Mouse (Mus musculus): ENCODE measurements at regions not wholly inside any gene's neighbourhood (a gene's known extent, or its start where the extent isn't known, plus 50 kb on each side); places are given as distances from the start of the nearest gene placed in this dataset.

GRCm38 (mm10) chr1:73363549-73364299 lies 348.0 kb upstream of the Tnp1 start:
- ATAC-seq (ENCODE audit: low read depth) (no peak), DNase-seq (no peak)
- H3K9ac ChIP-seq, result no peak overlapping the region
- no peaks in the 10 kb centered on the region for H3K9me3 ChIP-seq (replicated peaks)
- 17% methylated on average over 7 of the region's 7 CpGs for WGBS (ENCODE audit: insufficient replicate concordance)
- no peak overlapping the region for H3K4me2 ChIP-seq
- no peaks in the 10 kb centered on the region for H3K36me3 ChIP-seq
- H3K27me3 ChIP-seq, result no peaks in the 10 kb centered on the region
- H3K27ac ChIP-seq, result no peak overlapping the region
- 0 out of 2 replicates have a peak, but pooled peaks cover 3% of the 10 kb centered on the region for H3K4me1 ChIP-seq (replicated peaks)
- no peak overlapping the region for H3K4me3 ChIP-seq (replicated peaks)

DNA sequence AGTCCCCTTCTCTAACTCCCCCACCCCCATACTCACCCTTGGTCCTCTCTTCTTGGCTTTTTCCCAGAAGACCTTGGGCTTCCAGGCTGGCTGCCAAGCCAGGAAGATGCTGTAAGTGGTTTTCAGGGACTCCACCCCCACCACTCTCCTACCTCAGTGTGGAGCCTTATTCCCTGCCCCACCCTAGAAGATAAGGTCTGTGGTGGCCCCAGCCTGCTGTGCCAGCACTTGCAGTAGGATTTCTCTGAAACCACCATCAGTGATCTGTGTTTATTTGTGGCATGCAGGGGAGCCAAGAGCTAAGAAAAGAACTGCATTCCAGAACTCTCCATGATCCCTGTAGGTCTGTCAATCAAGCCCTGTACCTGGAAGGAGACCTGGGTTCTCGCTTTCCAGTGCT lies 346.4 kb upstream of the Tnp1 start:
- Histone ChIP-seq H3K36me3 (no peaks in the 10 kb centered on the region), H3K9ac (no peak overlapping the region), H3K4me1 (replicated peaks) (0 out of 2 replicates have a peak, but pooled peaks cover 3% of the 10 kb centered on the region), H3K27ac (no peak overlapping the region), H3K4me3 (replicated peaks) (no peak overlapping the region), H3K27me3 (no peaks in the 10 kb centered on the region), H3K9me3 (replicated peaks) (no peaks in the 10 kb centered on the region), H3K4me2 (no peak overlapping the region)
- 54% methylated on average over 1 of the region's 1 CpGs for WGBS (ENCODE audit: insufficient replicate concordance)
- ATAC-seq (ENCODE audit: low read depth) (no peak), DNase-seq (no peak)

GRCm38 (mm10) chr1:73361300-73361699 lies 345.6 kb upstream of the Tnp1 start:
- no peaks in the 10 kb centered on the region for H3K36me3 ChIP-seq
- no peaks in the 10 kb centered on the region for H3K27me3 ChIP-seq
- H3K9me3 ChIP-seq (replicated peaks), result no peaks in the 10 kb centered on the region
- WGBS (ENCODE audit: insufficient replicate concordance), result 64% methylated on average over 7 of the region's 7 CpGs
- no peak for DNase-seq
- no peak overlapping the region for H3K4me3 ChIP-seq (replicated peaks)
- H3K9ac ChIP-seq, result no peak overlapping the region
- H3K4me1 ChIP-seq (replicated peaks), result 0 out of 2 replicates have a peak, but pooled peaks cover 3% of the 10 kb centered on the region
- no peak overlapping the region for H3K27ac ChIP-seq
- H3K4me2 ChIP-seq, result no peak overlapping the region
- ATAC-seq (ENCODE audit: low read depth), result no peak

DNA sequence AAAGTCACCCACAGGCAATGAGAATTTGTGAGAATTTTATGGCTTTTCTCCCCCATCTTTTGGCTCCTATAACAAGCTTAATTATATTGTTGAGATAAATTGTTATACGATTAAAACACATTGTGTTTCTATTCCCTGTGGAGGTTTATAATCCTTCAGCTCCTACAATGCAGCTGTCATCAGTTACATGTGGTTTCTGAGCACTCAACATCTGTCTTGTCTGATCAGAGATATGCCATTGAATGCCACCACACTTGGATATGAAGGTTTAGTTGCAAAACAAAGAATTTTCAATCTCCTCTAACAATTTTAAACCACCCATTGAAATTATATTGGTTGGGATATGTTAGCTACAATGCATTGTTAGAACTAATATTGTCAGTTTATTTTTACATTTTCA lies 338.7 kb upstream of the Tnp1 start:
- ATAC-seq (ENCODE audit: low read depth) (no peak), DNase-seq (no peak)
- Histone ChIP-seq H3K4me1 (replicated peaks) (no peaks in the 10 kb centered on the region), H3K9me3 (replicated peaks) (no peaks in the 10 kb centered on the region), H3K4me3 (replicated peaks) (no peak overlapping the region), H3K36me3 (no peaks in the 10 kb centered on the region), H3K9ac (no peak overlapping the region), H3K27ac (no peak overlapping the region), H3K4me2 (no peak overlapping the region), H3K27me3 (0 out of 2 replicates have a peak, but pooled peaks cover 3% of the 10 kb centered on the region)
- WGBS (ENCODE audit: insufficient replicate concordance), result 72% methylated on average over 1 of the region's 1 CpGs

DNA sequence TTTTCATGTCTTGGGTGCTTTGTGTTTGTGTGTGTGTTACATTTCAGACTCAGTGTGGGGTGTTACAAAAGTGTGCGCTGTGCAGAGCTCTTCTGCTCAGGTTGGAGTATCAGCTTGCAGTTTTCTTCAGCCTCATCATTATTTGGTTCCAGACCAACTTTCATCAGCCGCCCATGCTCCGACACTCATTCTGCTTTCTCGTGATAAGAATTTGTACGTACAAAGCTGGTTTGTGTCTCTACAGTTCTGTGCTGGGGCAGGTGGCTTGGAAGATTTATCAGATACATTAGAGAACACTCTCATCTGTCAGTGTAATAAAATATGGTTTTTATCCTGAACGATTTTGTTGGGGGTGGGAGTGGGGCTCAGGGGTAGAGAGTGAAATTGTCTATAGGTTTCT lies 332.8 kb upstream of the Tnp1 start:
- no peak overlapping the region for H3K9ac ChIP-seq
- WGBS (ENCODE audit: insufficient replicate concordance), result 63% methylated on average over 6 of the region's 6 CpGs
- no peaks in the 10 kb centered on the region for H3K36me3 ChIP-seq
- DNase-seq (no peak), ATAC-seq (ENCODE audit: low read depth) (no peak)
- no peak overlapping the region for H3K4me2 ChIP-seq
- H3K27me3 ChIP-seq, result no peaks in the 10 kb centered on the region
- no peaks in the 10 kb centered on the region for H3K4me1 ChIP-seq (replicated peaks)
- H3K4me3 ChIP-seq (replicated peaks), result no peak overlapping the region
- H3K27ac ChIP-seq, result no peak overlapping the region
- no peaks in the 10 kb centered on the region for H3K9me3 ChIP-seq (replicated peaks)

DNA sequence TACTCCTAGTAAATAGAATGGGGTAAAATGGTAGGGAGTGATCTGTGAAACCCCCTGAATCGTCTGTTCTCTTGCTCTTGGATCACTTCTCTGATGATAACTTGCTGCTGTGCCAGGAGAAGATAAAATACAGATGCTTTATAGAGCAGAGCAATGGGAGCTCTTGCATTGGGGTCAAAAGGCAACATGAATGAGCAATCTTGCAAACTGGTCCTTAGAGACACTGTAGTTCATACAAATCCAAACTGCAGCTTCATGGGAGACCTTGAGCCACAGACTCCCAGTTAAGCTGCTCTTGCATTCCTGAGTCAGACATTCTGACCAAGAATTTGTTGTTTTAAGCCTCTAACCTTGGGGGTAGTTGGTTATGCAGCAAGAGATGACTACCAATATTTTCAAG lies 328.9 kb upstream of the Tnp1 start:
- ATAC-seq (ENCODE audit: low read depth) (no peak), DNase-seq (no peak)
- no peak overlapping the region for H3K9ac ChIP-seq
- H3K27me3 ChIP-seq, result peaks cover 7% of the 10 kb centered on the region
- H3K9me3 ChIP-seq (replicated peaks), result no peaks in the 10 kb centered on the region
- no peak overlapping the region for H3K4me2 ChIP-seq
- H3K4me1 ChIP-seq (replicated peaks), result no peaks in the 10 kb centered on the region
- H3K27ac ChIP-seq, result no peak overlapping the region
- 39% methylated on average over 1 of the region's 1 CpGs for WGBS (ENCODE audit: insufficient replicate concordance)
- no peak overlapping the region for H3K4me3 ChIP-seq (replicated peaks)
- H3K36me3 ChIP-seq, result no peaks in the 10 kb centered on the region

GRCm38 (mm10) chr1:73341911-73342310 lies 326.2 kb upstream of the Tnp1 start:
- peaks cover 7% of the 10 kb centered on the region for H3K27me3 ChIP-seq

GRCm38 (mm10) chr1:73337401-73337800 lies 321.7 kb upstream of the Tnp1 start:
- Histone ChIP-seq H3K9me3 (replicated peaks) (no peaks in the 10 kb centered on the region), H3K27me3 (peaks cover 18% of the 10 kb centered on the region), H3K9ac (no peak overlapping the region), H3K4me3 (replicated peaks) (no peak overlapping the region), H3K4me1 (replicated peaks) (no peaks in the 10 kb centered on the region), H3K27ac (no peak overlapping the region), H3K36me3 (no peaks in the 10 kb centered on the region), H3K4me2 (no peak overlapping the region)
- ATAC-seq (ENCODE audit: low read depth), result no peak
- WGBS (ENCODE audit: insufficient replicate concordance), result 51% methylated on average over 2 of the region's 2 CpGs
- DNase-seq, result no peak

More at GRCm38 (mm10) chr1:73341911-73342310, 326.2 kb upstream of the Tnp1 start:
- DNase-seq (no peak), ATAC-seq (ENCODE audit: low read depth) (no peak)
- Histone ChIP-seq H3K4me3 (replicated peaks) (no peak overlapping the region), H3K4me1 (replicated peaks) (no peaks in the 10 kb centered on the region), H3K27ac (no peak overlapping the region), H3K36me3 (no peaks in the 10 kb centered on the region), H3K9ac (no peak overlapping the region), H3K9me3 (replicated peaks) (no peaks in the 10 kb centered on the region), H3K4me2 (no peak overlapping the region)
- WGBS (ENCODE audit: insufficient replicate concordance), result 75% methylated on average over 5 of the region's 5 CpGs

DNA sequence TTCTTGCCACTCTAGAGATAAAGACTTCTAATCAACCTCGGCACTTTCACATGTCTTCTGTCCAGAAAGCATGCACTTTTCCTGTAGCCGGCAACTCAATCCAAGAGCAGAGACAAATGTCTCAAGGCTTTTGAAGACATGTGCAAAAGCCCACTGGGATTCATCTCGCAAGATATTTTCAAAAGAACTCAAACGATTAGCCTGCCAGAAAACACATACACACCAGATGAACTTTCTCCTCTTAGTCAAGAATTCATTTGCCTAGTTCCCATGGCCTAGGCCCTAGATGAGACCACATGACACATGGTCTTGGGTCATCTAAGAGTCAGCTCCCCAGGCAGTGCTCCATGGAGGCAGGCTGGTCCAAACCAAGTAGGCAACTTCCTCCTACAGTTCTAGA lies 293.8 kb upstream of the Tnp1 start:
- H3K4me3 ChIP-seq (replicated peaks), result no peak overlapping the region
- no peak overlapping the region for H3K9ac ChIP-seq
- H3K9me3 ChIP-seq (replicated peaks), result no peaks in the 10 kb centered on the region
- H3K4me2 ChIP-seq, result no peak overlapping the region
- ATAC-seq (ENCODE audit: low read depth) (no peak), DNase-seq (no peak)
- no peaks in the 10 kb centered on the region for H3K27me3 ChIP-seq
- H3K4me1 ChIP-seq (replicated peaks), result no peaks in the 10 kb centered on the region
- no peaks in the 10 kb centered on the region for H3K36me3 ChIP-seq
- WGBS (ENCODE audit: insufficient replicate concordance), result 62% methylated on average over 4 of the region's 4 CpGs
- H3K27ac ChIP-seq, result no peak overlapping the region

GRCm38 (mm10) chr1:73308420-73308819 lies 292.7 kb upstream of the Tnp1 start:
- ATAC-seq (ENCODE audit: low read depth) (no peak), DNase-seq (no peak)
- WGBS (ENCODE audit: insufficient replicate concordance), result 72% methylated on average over 4 of the region's 4 CpGs
- Histone ChIP-seq H3K9me3 (replicated peaks) (no peaks in the 10 kb centered on the region), H3K36me3 (no peaks in the 10 kb centered on the region), H3K27me3 (no peaks in the 10 kb centered on the region), H3K27ac (no peak overlapping the region), H3K4me2 (no peak overlapping the region), H3K9ac (no peak overlapping the region), H3K4me1 (replicated peaks) (no peaks in the 10 kb centered on the region), H3K4me3 (replicated peaks) (no peak overlapping the region)

DNA sequence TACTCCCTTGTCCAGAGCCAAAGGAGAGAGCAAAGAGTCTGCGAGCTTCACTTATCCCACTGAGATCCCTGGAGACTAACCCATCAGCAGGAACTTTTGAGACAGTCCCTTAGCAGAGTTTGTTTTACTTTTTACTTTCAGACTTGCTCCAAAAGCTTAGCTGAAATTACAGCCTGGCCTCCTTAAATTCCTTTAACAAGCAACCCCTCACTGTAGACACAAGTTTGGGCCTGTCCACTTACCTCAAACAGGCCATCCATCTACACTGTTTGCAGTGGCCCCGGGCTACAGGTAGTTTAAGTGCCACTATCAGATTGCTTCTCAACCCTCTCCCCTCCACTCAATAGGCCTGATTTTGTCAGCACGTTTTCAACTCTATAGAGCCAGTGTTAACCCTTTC lies 291.5 kb upstream of the Tnp1 start:
- DNase-seq (no peak), ATAC-seq (ENCODE audit: low read depth) (no peak)
- Histone ChIP-seq H3K36me3 (no peaks in the 10 kb centered on the region), H3K4me1 (replicated peaks) (no peaks in the 10 kb centered on the region), H3K4me2 (no peak overlapping the region), H3K9me3 (replicated peaks) (no peaks in the 10 kb centered on the region), H3K9ac (no peak overlapping the region), H3K27ac (no peak overlapping the region), H3K4me3 (replicated peaks) (no peak overlapping the region), H3K27me3 (no peaks in the 10 kb centered on the region)
- 38% methylated on average over 3 of the region's 3 CpGs for WGBS (ENCODE audit: insufficient replicate concordance)

DNA sequence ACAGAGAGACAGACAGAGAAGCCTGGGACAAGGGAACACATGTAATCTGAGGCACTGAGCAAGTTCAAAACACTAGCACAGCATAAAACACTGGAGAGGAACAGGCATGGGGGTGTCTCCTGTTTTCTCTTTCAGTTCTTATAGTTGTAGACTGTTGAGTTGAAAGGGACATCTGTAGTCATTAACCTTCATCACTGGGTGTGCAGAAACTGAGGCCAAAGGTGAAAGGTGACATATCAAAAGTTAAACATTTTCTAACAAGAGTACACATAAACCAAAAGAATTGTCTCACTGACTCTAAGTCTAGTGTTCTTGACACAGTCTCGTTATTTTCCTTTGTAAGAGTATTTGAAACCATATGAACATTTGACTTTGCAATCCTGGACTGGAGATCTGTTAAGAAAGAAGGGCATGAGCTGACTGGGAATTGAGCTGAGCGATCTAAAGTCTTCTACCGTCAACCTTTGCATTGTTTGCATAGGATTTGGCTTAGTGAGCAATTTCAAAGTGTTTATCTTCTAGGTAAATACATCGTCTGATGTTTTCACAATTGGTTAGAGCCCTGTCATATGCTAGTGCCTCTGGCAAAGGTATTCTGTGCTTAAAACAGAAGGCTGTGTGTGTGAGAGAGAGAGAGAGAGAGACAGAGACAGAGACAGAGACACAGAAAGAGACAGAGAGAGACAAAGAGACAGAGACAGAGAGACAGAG lies 284.4 kb upstream of the Tnp1 start:
- ATAC-seq (ENCODE audit: low read depth), result no peak
- DNase-seq, result no peak
- H3K27ac ChIP-seq, result no peak overlapping the region
- H3K4me3 ChIP-seq (replicated peaks), result no peak overlapping the region
- no peaks in the 10 kb centered on the region for H3K4me1 ChIP-seq (replicated peaks)
- H3K9ac ChIP-seq, result no peak overlapping the region
- H3K36me3 ChIP-seq, result no peaks in the 10 kb centered on the region
- no peaks in the 10 kb centered on the region for H3K9me3 ChIP-seq (replicated peaks)
- no peak overlapping the region for H3K4me2 ChIP-seq
- WGBS (ENCODE audit: insufficient replicate concordance), result 49% methylated on average over 4 of the region's 4 CpGs
- no peaks in the 10 kb centered on the region for H3K27me3 ChIP-seq
